Mouse (Mus musculus) neural tube, embryonic 12.5 days (tissue): Measurements from ENCODE around the gene Amdhd1. TPM values are rescaled to one million over a fixed set of nuclear protein-coding genes. Genes with fewer than 3 reads are reported as not detected.

Experiments
- ATAC-seq: fragments of 200-750 bp; cut with Nextera tagmentation; 2 replicates; pipeline ENCODE4 v1.8.0; 2017; ENCODE audit warnings: low read depth, mild to moderate bottlenecking, moderate TSS enrichment, moderate library complexity; ENCODE audit not compliant: low FRiP score
- H3K27ac ChIP-seq: fragments of 300-500 bp; sonication (generic); 2 replicates; pipeline ENCODE4 v1.5.1; 2016
- H3K27me3 ChIP-seq: fragments of 300-500 bp; sonication (generic); replicated peaks from 2 replicates; pipeline ENCODE4 v1.6.1; 2016; ENCODE audit warnings: mild to moderate bottlenecking
- H3K36me3 ChIP-seq: fragments of 300-500 bp; sonication (generic); 2 replicates; pipeline ENCODE4 v1.6.1; 2016; ENCODE audit warnings: mild to moderate bottlenecking
- H3K4me1 ChIP-seq: fragments of 300-500 bp; sonication (generic); 2 replicates; pipeline ENCODE4 v1.6.1; 2016
- H3K4me2 ChIP-seq: fragments of 300-500 bp; sonication (generic); replicated peaks from 2 replicates; pipeline ENCODE4 v1.6.1; 2016; ENCODE audit warnings: mild to moderate bottlenecking
- H3K4me3 ChIP-seq: fragments of 300-500 bp; sonication (generic); 2 replicates; pipeline ENCODE4 v1.5.1; 2016
- H3K9ac ChIP-seq: fragments of 300-500 bp; sonication (generic); 2 replicates; pipeline ENCODE4 v1.6.1; 2016; ENCODE audit warnings: mild to moderate bottlenecking
- H3K9me3 ChIP-seq: fragments of 300-500 bp; sonication (generic); 2 replicates; pipeline ENCODE4 v1.6.1; 2016; ENCODE audit warnings: mild to moderate bottlenecking
- WGBS: fragments of 180-500 bp; shearing (Covaris S2); methylation state at CpG from one replicate; pipeline ENCODE4 v1.1.7; 2016; 5-methylcytosine and 5-hydroxymethylcytosine counted together
- polyA plus RNA-seq: library from polyadenylated mRNA; unstranded; fragments of >200 nt; fragmentation: Nextera tagmentation; extraction: Ambion mirVana; gene quantifications from 2 replicates; pipeline ENCODE4 v1.2.1, GENCODE M21; 2016

The Amdhd1 gene
- polyA plus RNA-seq, 1 experiment from 2014 or later: not detected

GRCm38 (mm10) chr10:93525329-93525728 lies 14.5 kb downstream of the Amdhd1 start:
- Histone ChIP-seq H3K4me3 (no peak overlapping the region), H3K4me1 (no peaks in the 10 kb centered on the region), H3K27ac (no peak overlapping the region), H3K9ac (no peak overlapping the region), H3K4me2 (no peak overlapping the region), H3K27me3 (no peaks in the 10 kb centered on the region), H3K9me3 (no peaks in the 10 kb centered on the region), H3K36me3 (no peaks in the 10 kb centered on the region)
- WGBS: 80% methylated on average over 1 of the region's 1 CpGs
- ATAC-seq: no peak

GRCm38 (mm10) chr10:93520994-93521393 lies 18.8 kb downstream of the Amdhd1 start:
- Histone ChIP-seq H3K27me3 (no peaks in the 10 kb centered on the region), H3K4me2 (no peak overlapping the region), H3K4me3 (no peak overlapping the region), H3K9ac (no peak overlapping the region), H3K4me1 (no peaks in the 10 kb centered on the region), H3K27ac (no peak overlapping the region), H3K36me3 (no peaks in the 10 kb centered on the region), H3K9me3 (no peaks in the 10 kb centered on the region)
- ATAC-seq: no peak
- WGBS: 72% methylated on average over 4 of the region's 4 CpGs

DNA sequence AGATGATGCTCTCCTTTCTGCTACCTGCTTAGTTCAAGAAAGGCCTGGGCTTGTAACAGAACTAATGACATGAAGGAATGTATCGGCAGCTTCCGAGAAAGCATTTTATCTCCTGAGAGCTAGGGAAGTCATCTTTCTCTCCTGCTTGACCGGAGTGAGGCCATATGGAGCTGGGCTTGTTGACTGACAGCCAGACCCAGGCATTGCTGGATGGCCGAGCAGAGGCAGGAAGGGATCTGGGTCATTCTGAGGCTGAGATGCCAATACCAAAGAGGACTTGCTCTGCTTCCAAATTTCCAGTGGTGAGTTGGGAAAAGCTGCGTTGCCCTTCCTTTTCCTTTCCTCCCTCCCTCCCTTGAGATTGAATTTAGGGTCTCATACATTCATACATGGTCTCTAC lies 20.1 kb downstream of the Amdhd1 start:
- 91% methylated on average over 5 of the region's 5 CpGs for WGBS

DNA sequence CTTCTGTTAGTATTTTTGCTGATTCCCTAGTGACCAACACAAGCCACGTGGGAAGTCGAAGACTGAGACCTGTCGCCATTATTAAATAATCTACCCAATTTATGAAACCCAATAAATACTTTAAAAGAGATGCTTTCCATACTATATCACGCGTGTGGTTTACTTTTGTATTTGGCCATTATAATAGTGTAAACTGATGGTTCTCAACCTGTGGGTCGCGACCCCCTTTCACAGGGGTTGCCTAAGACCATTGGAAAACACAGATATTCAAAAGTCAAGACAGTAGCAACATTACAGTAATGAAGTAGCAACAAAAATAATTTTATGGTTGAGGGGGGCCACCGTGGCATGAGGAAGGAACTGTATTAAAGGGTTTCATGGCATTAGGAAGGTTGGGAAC lies 20.7 kb downstream of the Amdhd1 start:
- 92% methylated on average over 8 of the region's 8 CpGs for WGBS
- ATAC-seq: no peak
- Histone ChIP-seq H3K4me3 (no peak overlapping the region), H3K4me2 (no peak overlapping the region), H3K9me3 (no peaks in the 10 kb centered on the region), H3K9ac (no peak overlapping the region), H3K27me3 (no peaks in the 10 kb centered on the region), H3K27ac (no peak overlapping the region), H3K36me3 (no peaks in the 10 kb centered on the region), H3K4me1 (no peaks in the 10 kb centered on the region)

More for the DNA sequence above, 20.1 kb downstream of the Amdhd1 start:
- Histone ChIP-seq H3K9ac (no peak overlapping the region), H3K27ac (no peak overlapping the region), H3K36me3 (no peaks in the 10 kb centered on the region), H3K27me3 (no peaks in the 10 kb centered on the region), H3K4me1 (no peaks in the 10 kb centered on the region), H3K4me3 (no peak overlapping the region), H3K9me3 (no peaks in the 10 kb centered on the region), H3K4me2 (no peak overlapping the region)
- ATAC-seq: no peak

- no peak for ATAC-seq
- Histone ChIP-seq H3K4me2 (no peak overlapping the region), H3K9me3 (no peaks in the 10 kb centered on the region), H3K36me3 (no peaks in the 10 kb centered on the region), H3K4me3 (no peak overlapping the region), H3K4me1 (no peaks in the 10 kb centered on the region), H3K9ac (no peak overlapping the region), H3K27ac (no peak overlapping the region), H3K27me3 (no peaks in the 10 kb centered on the region)
- 95% methylated on average over 2 of the region's 2 CpGs for whole genome bisulfite sequencing
Observed at GRCm38 (mm10) chr10:93518620-93519019, 21.2 kb downstream of the Amdhd1 start.

DNA sequence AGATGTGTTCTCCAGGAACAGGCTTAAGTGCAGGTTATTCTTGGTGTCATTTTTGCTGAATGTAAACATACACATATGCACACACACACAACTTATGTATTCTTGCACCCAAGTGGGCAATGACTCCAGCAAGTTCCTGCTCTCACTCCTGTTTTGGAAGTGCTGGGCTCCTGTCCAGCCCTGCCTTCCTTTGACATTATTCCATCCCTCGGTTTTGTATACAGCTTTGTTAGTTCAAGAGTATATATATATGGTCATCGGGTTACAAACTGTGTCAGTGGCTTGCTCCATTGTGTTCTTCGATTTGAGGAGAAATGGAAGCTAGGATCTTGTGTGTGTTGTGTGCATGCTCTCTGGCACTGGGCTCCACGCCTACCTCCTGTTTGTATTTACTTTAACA lies 21.6 kb downstream of the Amdhd1 start:
- Histone ChIP-seq H3K4me1 (no peaks in the 10 kb centered on the region), H3K9ac (no peak overlapping the region), H3K4me3 (no peak overlapping the region), H3K4me2 (no peak overlapping the region), H3K27ac (no peak overlapping the region), H3K9me3 (no peaks in the 10 kb centered on the region), H3K27me3 (no peaks in the 10 kb centered on the region), H3K36me3 (no peaks in the 10 kb centered on the region)
- no peak for ATAC-seq
- WGBS: 88% methylated on average over 4 of the region's 4 CpGs

DNA sequence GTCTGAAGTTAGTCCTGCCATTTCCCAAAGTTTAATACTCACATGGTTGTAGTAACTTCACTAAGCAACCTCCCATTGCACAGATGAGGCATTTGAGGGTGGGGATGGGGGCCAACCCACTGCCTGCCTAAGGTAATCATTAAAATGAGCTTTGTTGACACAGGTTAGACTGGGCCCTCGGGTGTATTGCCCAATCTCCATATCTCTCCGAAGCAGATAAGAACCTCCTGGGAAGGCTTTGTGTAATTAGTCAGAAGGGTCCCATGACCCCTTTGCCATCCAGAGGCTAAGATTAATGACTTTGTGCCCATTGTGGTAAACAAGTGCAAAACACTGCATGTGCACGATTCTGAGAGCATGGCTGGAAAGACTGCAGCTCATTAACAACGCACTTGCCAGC lies 22.1 kb downstream of the Amdhd1 start:
- no peaks in the 10 kb centered on the region for H3K4me1 ChIP-seq
- no peak for ATAC-seq
- H3K4me3 ChIP-seq: no peak overlapping the region
- no peak overlapping the region for H3K27ac ChIP-seq
- H3K9ac ChIP-seq: no peak overlapping the region
- no peak overlapping the region for H3K4me2 ChIP-seq
- WGBS: 56% methylated on average over 4 of the region's 4 CpGs
- no peaks in the 10 kb centered on the region for H3K27me3 ChIP-seq
- H3K9me3 ChIP-seq: no peaks in the 10 kb centered on the region
- H3K36me3 ChIP-seq: no peaks in the 10 kb centered on the region

DNA sequence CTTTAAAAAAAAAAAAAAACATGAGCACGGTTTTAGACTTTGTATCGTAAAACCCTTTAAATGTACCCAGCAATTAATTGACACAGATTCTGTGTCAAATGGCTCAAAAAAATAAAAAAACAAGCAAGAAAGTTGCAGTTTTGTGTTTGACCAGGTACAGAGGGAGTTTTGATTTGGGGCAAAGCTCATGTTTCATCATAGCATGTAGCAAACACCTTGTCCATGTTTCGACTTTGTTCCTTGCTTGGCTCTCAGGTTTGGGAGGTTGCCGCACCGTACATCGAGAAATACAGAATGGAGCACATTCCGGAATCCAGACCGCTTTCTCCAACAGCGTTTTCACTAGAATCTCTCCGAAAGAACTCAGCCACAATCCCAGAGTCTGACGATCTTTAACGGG lies 23.9 kb downstream of the Amdhd1 start:
- Histone ChIP-seq H3K4me1 (no peaks in the 10 kb centered on the region), H3K9me3 (no peaks in the 10 kb centered on the region), H3K27ac (no peak overlapping the region), H3K4me2 (no peak overlapping the region), H3K36me3 (no peaks in the 10 kb centered on the region), H3K4me3 (no peak overlapping the region), H3K9ac (no peak overlapping the region), H3K27me3 (no peaks in the 10 kb centered on the region)
- WGBS: 90% methylated on average over 12 of the region's 12 CpGs
- ATAC-seq: no peak

DNA sequence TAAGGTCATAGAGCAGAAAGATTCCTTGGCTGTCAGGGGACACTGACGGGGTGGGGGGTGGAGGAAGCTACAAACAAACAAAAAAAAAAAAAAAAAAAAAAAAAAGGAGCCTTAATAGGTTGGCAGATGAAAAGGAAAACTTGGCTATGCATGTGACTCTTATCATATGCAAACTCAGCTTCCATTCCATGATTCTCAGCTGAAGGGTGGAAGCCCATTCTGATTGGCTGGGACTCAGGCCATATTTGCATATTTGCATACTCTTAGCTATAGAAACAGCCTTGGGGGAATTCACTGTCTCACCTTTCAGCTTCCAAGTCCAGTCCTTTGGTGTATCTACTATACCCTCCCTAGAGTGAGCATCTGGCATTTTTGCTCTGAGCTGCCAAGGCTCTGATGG lies 24.4 kb downstream of the Amdhd1 start:
- H3K9ac ChIP-seq: no peak overlapping the region
- no peak overlapping the region for H3K4me2 ChIP-seq
- 30% methylated on average over 1 of the region's 1 CpGs for WGBS
- H3K9me3 ChIP-seq: no peaks in the 10 kb centered on the region
- no peak for ATAC-seq
- no peaks in the 10 kb centered on the region for H3K27me3 ChIP-seq
- no peaks in the 10 kb centered on the region for H3K36me3 ChIP-seq
- no peak overlapping the region for H3K27ac ChIP-seq
- no peaks in the 10 kb centered on the region for H3K4me1 ChIP-seq
- H3K4me3 ChIP-seq: no peak overlapping the region

DNA sequence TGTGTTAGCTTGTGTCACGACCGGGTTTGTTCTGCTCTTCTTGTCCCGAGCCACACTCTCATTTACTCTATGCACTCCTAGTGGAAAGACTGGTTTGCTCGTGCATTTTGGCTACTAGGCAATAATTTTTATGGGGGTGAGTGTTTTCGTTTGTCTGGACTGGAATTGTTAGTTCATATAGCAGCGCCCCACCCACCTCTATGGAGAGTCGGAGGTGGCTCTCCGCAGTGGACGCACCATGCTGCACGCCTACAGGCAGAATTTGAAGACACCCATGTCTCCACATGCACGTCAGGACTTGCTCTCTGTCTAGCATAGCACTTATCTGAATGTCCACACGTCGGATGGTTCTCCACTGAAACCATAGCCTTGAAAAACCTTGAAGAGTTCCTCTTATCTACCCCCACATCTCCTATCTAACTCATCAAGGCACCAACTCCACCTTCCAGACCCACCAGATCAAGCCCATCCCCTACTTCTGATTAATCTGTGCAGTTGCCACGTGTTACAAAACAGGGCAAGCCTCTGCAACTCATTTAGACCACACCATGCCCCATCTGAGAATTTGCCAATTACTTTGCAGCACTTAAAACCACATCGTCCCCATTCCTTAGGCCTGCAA lies 30.2 kb downstream of the Amdhd1 start:
- no peak for ATAC-seq
- Histone ChIP-seq H3K9ac (no peak overlapping the region), H3K4me3 (no peak overlapping the region), H3K4me2 (no peak overlapping the region), H3K4me1 (no peaks in the 10 kb centered on the region), H3K27ac (no peak overlapping the region), H3K9me3 (no peaks in the 10 kb centered on the region), H3K27me3 (no peaks in the 10 kb centered on the region), H3K36me3 (no peaks in the 10 kb centered on the region)
- WGBS: 90% methylated on average over 15 of the region's 15 CpGs

DNA sequence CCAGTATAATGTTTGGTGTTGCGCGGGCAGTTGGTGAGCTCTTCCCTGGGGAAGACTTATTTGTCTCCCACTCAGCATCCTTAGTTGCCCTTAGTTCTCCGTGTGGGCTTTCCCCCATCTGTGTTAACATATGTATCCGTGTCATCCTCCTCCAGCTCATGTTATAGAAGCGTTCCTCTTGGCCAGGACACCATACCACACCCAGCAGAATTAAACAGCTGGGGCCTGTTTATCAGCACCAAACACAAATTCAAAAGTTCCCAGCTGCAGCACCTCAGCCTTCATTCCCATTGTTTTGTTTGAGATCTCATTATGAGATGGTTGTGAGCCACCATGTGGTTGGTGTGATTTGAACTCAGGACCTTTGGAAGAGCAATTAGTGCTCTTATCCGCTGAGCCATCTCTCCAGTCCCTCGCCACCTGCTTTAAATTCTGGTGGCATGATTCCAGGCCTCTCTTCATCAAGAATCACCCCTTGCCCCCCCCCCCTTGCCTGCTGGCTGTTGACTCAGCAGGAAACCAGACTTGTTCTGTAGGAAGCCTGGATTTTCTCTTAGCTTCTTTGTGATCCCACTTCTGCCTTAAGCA lies 31.4 kb downstream of the Amdhd1 start:
- WGBS: 87% methylated on average over 7 of the region's 7 CpGs

DNA sequence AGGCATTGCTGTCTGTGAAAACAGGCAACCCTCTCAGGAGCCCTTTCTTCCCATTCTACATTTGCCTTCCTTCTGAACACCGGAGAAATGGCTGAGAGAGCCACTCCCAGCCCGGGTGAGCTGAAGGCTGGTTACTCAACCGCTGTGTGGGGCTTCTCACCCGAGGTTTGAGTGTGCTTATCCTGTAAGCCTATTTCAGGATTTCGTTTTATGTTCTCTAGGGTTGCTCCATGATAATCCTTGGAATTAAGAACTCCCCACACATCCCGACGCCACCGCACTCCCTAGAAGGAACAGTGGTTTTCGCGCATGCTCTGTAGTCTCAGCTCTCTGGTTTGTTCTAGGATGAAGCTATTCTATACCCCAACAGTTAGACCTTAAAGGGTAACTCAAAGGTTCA lies 38.5 kb downstream of the Amdhd1 start:
- H3K9me3 ChIP-seq: no peaks in the 10 kb centered on the region
- no peak for ATAC-seq
- H3K27me3 ChIP-seq: no peaks in the 10 kb centered on the region
- H3K9ac ChIP-seq: no peak overlapping the region
- no peak overlapping the region for H3K27ac ChIP-seq
- WGBS: 87% methylated on average over 10 of the region's 10 CpGs
- no peak overlapping the region for H3K4me3 ChIP-seq
- H3K4me2 ChIP-seq: no peak overlapping the region
- H3K4me1 ChIP-seq: no peaks in the 10 kb centered on the region
- H3K36me3 ChIP-seq: no peaks in the 10 kb centered on the region

More for the DNA sequence above, 31.4 kb downstream of the Amdhd1 start:
- H3K9ac ChIP-seq: no peak overlapping the region
- no peak overlapping the region for H3K4me3 ChIP-seq
- H3K4me2 ChIP-seq: no peak overlapping the region
- no peak overlapping the region for H3K27ac ChIP-seq
- no peak for ATAC-seq
- H3K4me1 ChIP-seq: no peaks in the 10 kb centered on the region
- H3K9me3 ChIP-seq: no peaks in the 10 kb centered on the region
- H3K36me3 ChIP-seq: no peaks in the 10 kb centered on the region
- no peaks in the 10 kb centered on the region for H3K27me3 ChIP-seq

DNA sequence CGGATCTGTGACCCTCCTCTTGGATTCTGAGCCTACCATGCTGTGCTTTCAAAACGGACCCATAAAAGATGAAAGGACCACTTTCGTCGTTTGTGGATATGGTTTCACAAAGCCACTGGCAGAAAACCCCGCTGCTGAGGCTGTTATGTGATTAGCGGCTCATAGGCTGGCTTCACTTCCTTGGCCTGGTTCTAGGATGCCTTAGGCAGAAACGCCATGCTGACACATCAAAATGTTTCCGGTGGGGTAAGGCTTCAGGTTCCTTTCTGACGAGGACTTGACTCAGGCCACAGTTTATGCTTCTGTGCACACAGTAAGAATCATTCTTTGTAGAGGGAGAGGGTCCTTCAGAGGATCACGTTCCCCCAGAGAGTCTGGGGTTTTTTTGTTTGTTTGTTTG lies 39.0 kb downstream of the Amdhd1 start:
- Histone ChIP-seq H3K4me3 (no peak overlapping the region), H3K27me3 (no peaks in the 10 kb centered on the region), H3K36me3 (no peaks in the 10 kb centered on the region), H3K4me2 (no peak overlapping the region), H3K9me3 (no peaks in the 10 kb centered on the region), H3K27ac (no peak overlapping the region), H3K4me1 (no peaks in the 10 kb centered on the region), H3K9ac (no peak overlapping the region)
- WGBS: 41% methylated on average over 10 of the region's 10 CpGs
- ATAC-seq: no peak
